Mouse (Mus musculus) left cerebral cortex, adult 18-20 months (tissue): ENCODE data around the gene Lmo2. TPM values are rescaled to one million over a fixed set of nuclear protein-coding genes. Genes with fewer than 3 reads are reported as not detected.

ENCODE experiments used
- DNase-seq, 2 experiments: peaks; one replicate each; pipeline ENCODE4 v3.0.0; 2021 to 2022; ENCODE audit warnings: low spot score in 2 of 2, mixed read lengths in 1 of 2
- total RNA-seq, 2 experiments: library from RNA; stranded (reverse); gene quantifications; 2 replicates each; pipeline ENCODE4 v1.2.3; 2021

The Lmo2 gene
- total RNA-seq, 2 experiments from 2014 or later, result 17.3 to 18.5 TPM

DNA sequence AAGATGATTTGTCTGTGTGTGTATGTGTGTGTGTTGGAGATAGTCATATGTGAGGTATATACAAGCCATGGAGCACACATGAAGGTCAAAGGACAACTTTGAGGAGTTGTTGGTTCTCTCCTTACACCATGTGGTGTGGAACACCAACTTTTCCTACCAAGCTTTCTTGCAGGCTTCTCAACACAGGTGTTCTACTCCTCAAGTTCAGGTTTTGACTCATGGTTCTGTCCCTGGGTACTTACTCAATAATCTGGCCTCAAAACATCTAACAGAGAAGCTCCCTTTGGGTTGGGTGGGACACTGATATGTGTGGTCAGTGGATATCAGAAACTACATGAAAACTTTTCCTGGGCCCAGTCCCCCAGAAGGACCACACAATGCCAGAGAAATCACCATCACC, 18.8 kb upstream of the Lmo2 start:
- no peak for DNase-seq

DNA sequence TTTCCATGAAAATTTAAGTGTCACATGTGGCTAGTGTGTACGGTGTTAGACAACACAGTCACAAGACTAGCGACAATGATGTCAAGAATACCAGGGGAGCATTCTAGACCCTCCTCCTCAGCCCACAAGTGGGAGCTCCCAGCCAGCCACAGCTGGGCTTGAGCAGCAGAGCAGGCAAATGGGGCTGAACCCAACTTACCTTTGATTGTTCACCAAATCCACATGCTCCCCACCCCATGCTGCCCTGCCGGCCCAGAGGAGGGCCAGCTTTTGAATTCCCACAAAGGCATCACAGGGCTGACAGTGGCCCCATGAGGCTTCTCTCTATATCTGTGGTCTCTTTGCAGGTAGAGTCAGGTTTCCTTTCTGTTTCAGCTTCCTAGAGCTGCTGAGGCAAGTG, 16.7 kb upstream of the Lmo2 start:
- no peak for DNase-seq

GRCm38 (mm10) chr2:103944859-103945258, 12.9 kb upstream of the Lmo2 start:
- DNase-seq, result no peak

GRCm38 (mm10) chr2:103945571-103946092, 12.2 kb upstream of the Lmo2 start:
- no peak for DNase-seq

DNA sequence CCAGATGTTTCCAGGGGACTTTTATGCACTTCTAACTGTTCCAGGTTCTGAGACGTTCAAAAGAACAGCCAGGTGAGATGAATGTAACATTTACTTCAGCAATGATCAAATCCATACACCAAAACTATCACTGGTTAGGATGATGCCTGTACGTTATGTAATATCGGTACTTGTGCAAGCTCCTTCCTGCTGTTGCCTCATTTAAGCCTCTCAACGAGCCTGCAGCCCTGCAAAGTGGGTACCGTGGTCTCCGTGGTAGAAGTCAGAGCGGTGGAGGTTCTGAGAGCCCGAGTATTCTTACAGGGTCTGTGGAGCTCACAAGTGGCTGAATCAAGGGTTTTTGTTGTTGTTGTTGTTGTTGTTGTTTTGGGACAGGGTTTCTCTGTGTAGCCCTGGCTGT, 10.9 kb upstream of the Lmo2 start:
- no peak for DNase-seq

- no peak for DNase-seq
Measured at GRCm38 (mm10) chr2:103947982-103948655, 9.7 kb upstream of the Lmo2 start.

DNA sequence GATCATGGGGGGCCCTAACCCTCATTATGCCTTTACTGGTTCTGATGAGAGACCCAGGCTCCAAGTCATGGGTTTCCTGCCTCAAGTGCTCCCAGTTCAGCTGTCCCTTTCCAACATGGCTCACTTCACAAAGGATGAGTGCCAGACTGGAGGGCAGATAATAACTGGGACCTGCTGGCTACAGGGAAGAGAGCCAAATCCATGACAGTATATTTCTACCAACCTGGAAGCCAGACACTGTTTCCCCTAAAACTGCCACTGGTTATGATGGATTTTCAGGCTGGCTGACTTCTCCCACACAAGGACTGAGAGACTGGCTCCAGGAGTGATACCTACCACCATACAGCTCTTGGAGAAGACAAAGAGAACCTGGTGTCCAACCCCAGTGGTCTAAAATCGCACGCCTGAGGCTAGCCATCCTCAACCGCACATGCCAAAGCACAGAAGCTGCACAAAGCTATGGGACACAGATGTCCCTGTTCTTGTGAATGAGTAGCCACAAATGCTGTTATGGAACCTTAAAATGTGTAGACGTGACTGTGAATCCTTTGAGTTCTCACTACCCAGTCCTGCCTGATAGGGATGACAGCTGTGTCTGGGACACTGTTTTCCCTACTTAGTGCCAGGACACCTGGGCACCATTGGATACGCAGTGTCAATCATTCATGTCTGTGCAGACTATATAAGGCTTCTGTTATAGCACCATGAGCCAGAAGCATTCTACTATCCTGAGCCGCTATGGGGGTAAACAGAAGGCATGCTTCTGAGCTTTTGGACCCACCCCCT, 4.5 kb upstream of the Lmo2 start:
- no peak for DNase-seq

DNA sequence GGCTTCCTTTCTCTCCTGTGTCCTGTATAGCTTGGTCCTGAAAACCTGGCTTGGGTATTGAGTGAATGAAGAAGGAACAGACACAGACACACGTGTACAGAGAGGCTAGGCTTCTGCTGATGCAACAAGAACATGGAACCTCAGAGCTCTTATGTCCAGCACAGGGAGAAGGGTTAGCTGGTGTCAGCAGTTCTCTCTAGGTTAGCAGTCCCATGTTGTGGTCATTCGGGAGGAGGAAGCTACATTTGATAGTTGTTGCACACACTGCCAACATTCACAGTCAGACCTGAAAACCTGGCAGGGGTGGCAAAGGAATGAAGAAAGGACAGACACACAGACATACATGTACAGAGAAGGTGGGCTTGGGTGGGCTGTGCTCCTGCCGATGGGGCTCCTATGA, 2.1 kb upstream of the Lmo2 start:
- DNase-seq, result no peak

DNA sequence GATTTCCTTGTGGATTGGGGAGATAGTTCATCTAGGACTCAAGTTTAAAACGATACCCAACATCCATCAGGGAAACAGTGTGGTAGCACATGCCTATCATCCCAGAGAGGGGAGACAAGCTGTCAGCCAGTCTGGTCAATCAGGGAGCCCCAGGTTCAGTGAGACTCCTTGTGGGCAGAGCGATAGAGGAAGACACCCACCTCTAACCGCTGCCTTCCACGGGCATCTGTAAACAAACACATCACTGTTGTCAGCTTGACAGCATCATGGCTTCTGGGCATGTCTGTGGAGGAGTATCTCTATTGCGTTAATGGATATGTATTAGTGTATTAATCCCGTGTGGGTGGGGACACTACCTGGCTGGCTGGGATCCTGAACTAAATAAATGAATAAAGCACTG, 919 bp upstream of the Lmo2 start:
- no peak for DNase-seq

GRCm38 (mm10) chr2:103958634-103959033, 848 bp downstream of the Lmo2 start:
- DNase-seq, result no peak

- no peak for DNase-seq
Measured at GRCm38 (mm10) chr2:103959066-103959465, 1.3 kb downstream of the Lmo2 start.

GRCm38 (mm10) chr2:103959574-103959973, 1.8 kb downstream of the Lmo2 start:
- no peak for DNase-seq

DNA sequence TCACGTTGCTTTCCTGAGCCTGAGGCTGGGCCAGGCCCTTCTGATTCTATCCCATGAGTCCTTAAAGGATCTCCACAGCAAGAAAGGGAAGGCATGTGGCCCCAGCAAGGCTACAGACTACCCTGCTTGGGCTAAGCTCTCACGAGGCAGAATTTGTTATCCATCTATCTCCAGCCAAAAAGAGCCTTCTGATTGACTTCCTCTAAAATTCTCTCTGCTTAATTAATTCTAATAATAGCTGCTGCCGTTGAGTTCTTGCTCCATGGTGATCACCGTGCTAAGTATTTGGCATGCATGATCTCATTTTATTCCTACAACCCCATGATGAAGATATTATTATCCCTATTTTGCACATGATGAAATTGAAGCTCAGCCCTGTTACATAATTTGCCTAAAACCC, 4.6 kb downstream of the Lmo2 start:
- DNase-seq, result no peak

- DNase-seq, result no peak
Measured at GRCm38 (mm10) chr2:103965391-103965790, 7.6 kb downstream of the Lmo2 start.

DNA sequence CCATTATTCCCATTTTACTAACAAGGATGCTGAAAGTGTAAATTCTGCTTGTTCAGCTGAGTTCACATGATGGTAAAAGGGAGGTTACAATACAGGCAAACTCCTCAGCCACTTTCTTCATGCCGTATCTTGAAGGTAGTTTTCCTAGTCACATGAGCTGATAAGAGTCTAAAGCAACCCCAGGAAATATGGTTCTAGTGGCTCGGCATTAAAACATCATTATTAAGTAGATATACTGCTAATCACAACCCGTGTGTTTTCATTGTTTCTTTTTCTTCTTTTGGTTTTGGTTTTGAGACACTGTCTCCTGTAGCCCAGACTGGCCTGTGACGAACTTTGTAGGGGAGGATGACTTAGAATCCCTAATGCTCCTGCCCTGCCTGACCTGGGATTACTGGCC, 10.4 kb downstream of the Lmo2 start:
- no peak for DNase-seq

DNA sequence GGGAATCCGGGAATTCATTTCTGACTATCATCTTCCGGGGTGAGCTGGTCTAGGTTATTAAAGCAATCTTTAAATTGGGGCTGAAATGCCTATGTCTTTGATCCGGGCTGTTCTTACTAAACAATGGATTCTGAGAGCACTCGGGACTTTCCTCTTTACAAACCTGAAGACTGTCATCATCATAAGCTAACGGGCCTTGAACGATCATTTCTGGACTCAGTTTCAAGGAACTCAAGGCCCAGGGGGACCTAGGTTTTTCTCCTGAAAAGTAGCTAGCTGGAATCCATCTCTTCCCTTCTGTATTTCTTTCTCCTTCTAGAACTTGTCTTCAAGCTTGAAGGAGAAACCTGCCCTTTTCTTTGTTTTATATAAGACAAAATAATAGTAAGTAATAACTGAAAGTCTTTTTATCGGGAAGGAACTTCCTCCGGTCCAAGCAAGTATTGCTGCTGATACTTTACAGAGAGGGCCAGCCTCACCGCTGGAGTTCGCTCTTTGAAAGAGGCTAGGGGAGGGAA, 11.2 kb downstream of the Lmo2 start:
- no peak for DNase-seq

DNA sequence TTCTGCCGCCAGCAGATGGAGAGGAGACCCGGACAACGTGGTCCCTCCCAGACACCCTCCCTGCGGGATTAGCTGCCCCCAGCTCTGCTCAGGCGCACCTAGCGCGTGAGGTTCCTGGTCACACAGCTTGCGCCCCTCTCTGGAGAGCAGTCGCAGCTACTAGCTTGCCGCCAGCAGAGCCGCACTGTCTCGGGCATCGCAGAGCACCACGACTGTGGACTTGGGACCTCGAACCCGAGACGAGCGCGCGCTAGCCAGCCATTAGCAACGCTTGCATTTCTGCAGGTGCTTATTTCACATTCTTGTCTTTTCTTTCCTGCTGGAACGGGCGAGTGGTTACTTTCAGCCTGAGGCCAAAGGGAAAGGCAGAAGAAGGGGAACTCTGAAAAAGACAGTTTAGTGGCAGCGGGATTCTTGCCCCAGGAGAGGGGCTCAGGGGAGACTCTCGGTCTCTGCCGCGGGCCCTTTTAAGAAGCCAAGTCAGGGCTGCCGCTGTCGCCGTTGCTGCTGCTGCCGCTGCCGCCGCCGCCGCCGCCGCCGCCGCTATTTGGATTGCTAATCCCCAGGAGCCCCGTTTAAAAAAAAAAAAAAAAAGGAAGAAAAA, 11.8 kb downstream of the Lmo2 start:
- DNase-seq, result peak; percentile 40 to 60

GRCm38 (mm10) chr2:103970041-103970790, 12.4 kb downstream of the Lmo2 start:
- peak; percentile 24 to 33 for DNase-seq

DNA sequence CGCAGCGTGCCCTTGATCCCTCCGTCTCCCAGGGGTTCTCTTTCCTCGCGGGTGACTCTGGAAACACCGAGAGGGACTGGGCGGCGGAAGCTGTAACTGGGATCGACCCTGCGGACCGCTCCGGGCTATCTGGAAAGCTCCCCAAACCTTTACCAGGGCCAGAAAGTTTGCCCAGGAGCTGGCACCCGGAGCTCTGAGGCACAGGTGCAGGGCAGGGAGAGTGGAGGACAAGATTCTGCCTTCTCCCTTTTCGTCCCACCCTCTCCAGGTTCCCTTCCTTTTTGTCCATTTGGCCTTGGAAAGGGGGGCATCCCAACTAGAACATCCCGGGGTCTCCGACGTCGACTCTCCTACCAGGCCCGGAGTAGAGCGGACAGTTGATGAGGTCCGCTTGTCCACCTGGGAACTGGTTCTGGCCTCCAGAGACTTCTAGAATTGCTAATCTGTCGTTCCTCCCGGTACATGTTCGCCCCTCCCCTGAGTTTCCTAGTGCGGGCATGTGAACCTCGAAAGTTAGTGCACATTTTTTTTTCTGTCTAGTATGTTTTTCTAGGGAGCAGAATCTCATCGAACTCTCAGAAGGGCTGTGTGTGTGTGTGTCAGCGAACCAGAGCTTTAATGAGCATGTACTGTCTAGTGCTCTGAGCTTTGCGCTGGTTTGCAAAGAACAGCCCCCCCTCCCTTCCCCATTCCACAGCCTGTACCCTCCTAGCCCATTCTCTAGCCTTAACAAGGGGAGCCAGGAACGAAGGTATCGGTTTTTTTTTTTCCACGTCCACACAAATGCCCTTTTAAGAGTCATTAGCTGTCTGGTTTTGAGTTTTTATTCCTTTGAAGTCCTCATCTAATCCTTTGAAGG, 13.2 kb downstream of the Lmo2 start:
- no peak for DNase-seq

GRCm38 (mm10) chr2:103971838-103972237, 14.1 kb downstream of the Lmo2 start:
- no peak for DNase-seq
